Mouse (Mus musculus) v-Abl transformed pro-B cells (cell line): ENCODE measurements around the gene Mxd1.

Experiments used
- in situ Hi-C, 2 experiments: fragments of 400-800 bp; cut with MboI; formaldehyde crosslinking; loops; one replicate each; pipeline ENCODE4 v1.15.1; 2025; ENCODE audit not compliant: unreplicated experiment in 2 of 2

The Mxd1 gene

DNA sequence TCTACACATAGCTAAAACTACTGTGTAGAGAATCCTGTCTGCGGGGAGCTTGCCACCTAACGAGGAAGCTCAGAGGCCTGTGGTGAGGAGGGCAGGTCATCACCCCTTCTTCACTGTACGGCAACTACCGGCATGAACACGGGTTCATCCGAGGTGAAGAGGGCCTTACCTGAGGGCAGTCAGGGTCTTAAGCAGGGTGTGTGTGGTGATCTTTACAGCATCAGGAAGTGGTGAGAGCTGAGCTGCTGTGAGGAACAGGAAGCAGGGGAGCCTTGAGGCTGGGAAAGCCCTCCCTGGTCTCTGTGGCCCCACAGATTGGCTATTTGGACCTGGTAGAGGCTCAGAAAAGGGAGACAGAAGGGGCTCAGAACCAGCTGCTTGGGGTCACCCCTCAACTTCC is 61.5 kb downstream of the Mxd1 start:
- in situ Hi-C loops: loop anchor here in 1 of 2 experiments (10.0 kb wide), 1 partner anchor 47 kb away; no protein-coding TSS in a partner anchor

- in situ Hi-C loops: loop anchor here in 1 of 2 experiments (10.0 kb wide), 1 partner anchor 49 kb away; no protein-coding TSS in a partner anchor
These were observed 62.7 kb downstream of the Mxd1 start for GRCm38 (mm10) chr6:86606289-86606688.

DNA sequence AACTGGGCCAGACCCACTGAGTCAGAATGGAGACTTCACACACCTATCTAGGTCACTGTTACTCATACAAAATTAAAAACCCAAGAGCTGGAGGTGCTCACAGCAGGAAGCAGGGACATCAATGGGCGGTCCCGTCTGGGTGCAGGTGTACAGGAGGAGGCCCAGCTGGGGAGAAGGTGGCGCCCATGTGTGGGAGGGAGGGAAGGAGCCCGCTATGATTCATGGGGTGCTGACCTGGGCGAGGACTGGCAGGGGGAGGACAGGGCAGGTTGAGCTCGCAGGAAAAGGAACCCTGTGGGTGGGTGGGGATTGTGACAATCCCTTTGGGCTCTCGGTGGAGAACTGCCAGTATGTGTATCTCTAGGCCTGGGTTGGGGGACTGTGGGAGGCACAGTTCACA is 63.7 kb downstream of the Mxd1 start:
- in situ Hi-C loops: loop anchor here in 1 of 2 experiments (10.0 kb wide), 1 partner anchor 50 kb away; no protein-coding TSS in a partner anchor

- in situ Hi-C loops: loop anchor here in 1 of 2 experiments (10.0 kb wide), 1 partner anchor 55 kb away; no protein-coding TSS in a partner anchor
These were observed 69.0 kb downstream of the Mxd1 start for GRCm38 (mm10) chr6:86599951-86600414.

DNA sequence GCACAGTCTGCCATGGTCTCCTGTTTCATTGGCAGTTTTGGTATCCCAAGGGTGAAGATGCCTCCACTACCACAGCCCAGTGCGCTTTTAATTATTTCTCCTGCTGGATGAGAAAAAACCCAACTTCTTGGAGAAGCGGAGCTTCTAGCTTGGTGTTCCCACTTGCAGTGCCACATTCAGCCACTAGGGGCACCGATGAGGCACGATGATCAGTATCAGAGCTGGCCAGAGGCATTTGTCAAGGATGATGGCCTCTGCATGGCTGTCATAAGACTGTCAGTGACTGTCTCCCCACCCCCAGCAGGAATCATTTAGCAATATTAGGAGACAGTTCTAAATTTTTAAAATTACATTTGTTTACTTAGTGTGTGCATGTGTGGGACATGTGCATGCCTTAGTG is 69.8 kb downstream of the Mxd1 start:
- in situ Hi-C loops: no loop called here

DNA sequence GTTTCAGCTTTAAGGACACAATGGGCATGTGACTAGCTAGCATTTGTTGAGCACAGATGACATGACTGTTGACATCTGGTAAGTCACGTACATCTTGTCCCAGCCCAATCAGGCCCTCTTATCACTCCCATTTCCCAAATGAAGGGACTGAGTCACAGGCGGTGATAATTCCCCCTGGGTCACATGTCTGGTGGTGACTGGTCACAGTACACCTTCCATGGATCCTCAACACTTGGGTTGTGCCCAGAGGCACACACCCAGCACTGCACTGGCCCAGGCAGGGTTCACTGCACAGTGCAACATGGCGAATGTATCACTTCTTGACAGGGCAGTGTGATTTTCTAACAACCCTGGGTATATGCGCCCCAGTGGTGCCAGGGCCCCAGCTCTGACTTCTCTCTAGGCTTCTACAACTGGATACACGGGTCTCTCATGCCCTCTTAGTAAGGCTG is 70.2 kb downstream of the Mxd1 start:
- in situ Hi-C loops: no loop called here
